Mouse (Mus musculus) forebrain, embryonic 15.5 days (tissue): ENCODE measurements at regions not wholly inside any gene's neighbourhood (a gene's known extent, or its start where the extent isn't known, plus 50 kb on each side); places are given as distances from the start of the nearest gene placed in this dataset.

Experiments
- ATAC-seq: fragments of 200-750 bp; cut with Nextera tagmentation; replicated peaks from 2 replicates; pipeline ENCODE4 v1.8.0; 2017; ENCODE audit warnings: mild to moderate bottlenecking, moderate TSS enrichment, moderate library complexity
- H3K27ac ChIP-seq: fragments of 300-500 bp; sonication (generic); replicated peaks from 2 replicates; pipeline ENCODE4 v1.5.1; 2015; ENCODE audit warnings: mild to moderate bottlenecking, inconsistent platforms
- H3K27me3 ChIP-seq: fragments of 300-500 bp; sonication (generic); 2 replicates; pipeline ENCODE4 v1.6.1; 2015; ENCODE audit warnings: inconsistent platforms
- H3K36me3 ChIP-seq: fragments of 300-500 bp; sonication (generic); 2 replicates; pipeline ENCODE4 v1.6.1; 2015; ENCODE audit warnings: mild to moderate bottlenecking, inconsistent platforms
- H3K4me1 ChIP-seq: fragments of 300-500 bp; sonication (generic); 2 replicates; pipeline ENCODE4 v1.6.1; 2015; ENCODE audit warnings: inconsistent platforms
- H3K4me2 ChIP-seq: fragments of 300-500 bp; sonication (generic); replicated peaks from 2 replicates; pipeline ENCODE4 v1.6.1; 2015; ENCODE audit warnings: mild to moderate bottlenecking, inconsistent platforms
- H3K4me3 ChIP-seq: fragments of 300-500 bp; sonication (generic); 2 replicates; pipeline ENCODE4 v1.5.1; 2015; ENCODE audit warnings: mild to moderate bottlenecking, inconsistent platforms
- H3K9ac ChIP-seq: fragments of 300-500 bp; sonication (generic); replicated peaks from 2 replicates; pipeline ENCODE4 v1.6.1; 2015; ENCODE audit warnings: mild to moderate bottlenecking, inconsistent platforms
- H3K9me3 ChIP-seq: fragments of 300-500 bp; sonication (generic); 2 replicates; pipeline ENCODE4 v1.6.1; 2016; ENCODE audit warnings: inconsistent platforms
- WGBS: fragments of 180-500 bp; shearing (Covaris S2); methylation state at CpG from one replicate; pipeline ENCODE4 v1.1.7; 2015; ENCODE audit warnings: mixed read lengths; 5-methylcytosine and 5-hydroxymethylcytosine counted together

DNA sequence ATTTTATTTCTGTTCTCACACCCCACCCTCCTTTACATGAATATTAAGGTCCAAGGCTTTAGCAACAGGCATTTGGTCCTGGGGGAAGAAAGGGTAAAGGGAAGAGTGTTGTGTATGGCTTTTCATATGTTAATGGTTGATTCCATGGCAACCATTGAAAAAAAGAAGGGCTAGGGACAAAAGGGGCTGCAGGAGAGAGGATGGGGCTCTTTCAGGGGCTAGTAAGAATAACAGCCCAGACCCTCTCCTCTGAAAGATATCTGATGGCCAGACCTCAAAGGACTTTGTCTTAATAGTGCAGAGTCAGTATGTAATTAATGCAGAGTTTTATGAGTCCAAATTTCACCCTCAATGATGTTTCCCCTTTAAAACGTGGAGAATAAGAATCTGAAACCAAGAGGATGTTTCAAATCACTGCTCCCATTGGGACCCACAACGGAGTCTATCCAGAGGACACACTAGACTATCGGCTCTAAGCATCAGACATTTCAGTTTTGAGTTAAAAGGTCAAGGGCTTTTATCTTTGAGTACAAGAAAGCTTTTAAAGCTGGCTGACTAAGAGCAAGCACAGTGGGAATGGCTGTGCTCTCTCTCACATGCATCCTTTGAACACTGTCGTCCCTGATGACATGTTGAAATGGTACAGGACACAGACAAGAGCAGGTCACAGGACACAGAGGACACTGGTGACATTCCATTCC, 239.4 kb upstream of the Marcks start:
- peak overlapping the region; percentile 53 for H3K27ac ChIP-seq
- no peaks in the 10 kb centered on the region for H3K36me3 ChIP-seq

GRCm38 (mm10) chr10:37377258-37378001, 238.7 kb upstream of the Marcks start:
- Histone ChIP-seq H3K27ac (peak overlapping the region; percentile 53; the same call in 1 of the 2 replicates), H3K4me2 (no peak overlapping the region), H3K36me3 (no peaks in the 10 kb centered on the region), H3K4me1 (peaks cover 17% of the 10 kb centered on the region), H3K4me3 (no peak overlapping the region), H3K9ac (no peak overlapping the region), H3K27me3 (no peaks in the 10 kb centered on the region), H3K9me3 (no peaks in the 10 kb centered on the region)
- 64% methylated on average over 1 of the region's 1 CpGs for WGBS
- ATAC-seq: peak; percentile 50

More for the DNA sequence above, 239.4 kb upstream of the Marcks start:
- Histone ChIP-seq H3K9ac (no peak overlapping the region), H3K4me1 (peaks cover 17% of the 10 kb centered on the region), H3K4me2 (peak overlapping the region; percentile 20; the same call in 1 of the 2 replicates), H3K27me3 (no peaks in the 10 kb centered on the region), H3K9me3 (no peaks in the 10 kb centered on the region), H3K4me3 (no peak overlapping the region)
- 1% methylated on average over 4 of the region's 4 CpGs for WGBS
- peak; percentile 96 for ATAC-seq

- no peak overlapping the region for H3K9ac ChIP-seq
- no peak overlapping the region for H3K4me2 ChIP-seq
- H3K27me3 ChIP-seq: no peaks in the 10 kb centered on the region
- H3K9me3 ChIP-seq: no peaks in the 10 kb centered on the region
- H3K4me1 ChIP-seq: peaks cover 17% of the 10 kb centered on the region
- H3K36me3 ChIP-seq: no peaks in the 10 kb centered on the region
- no peak for ATAC-seq
- WGBS: 77% methylated on average over 1 of the region's 1 CpGs
- no peak overlapping the region for H3K4me3 ChIP-seq
- no peak overlapping the region for H3K27ac ChIP-seq
These were observed 237.5 kb upstream of the Marcks start for GRCm38 (mm10) chr10:37376172-37376571.

GRCm38 (mm10) chr10:37375648-37376047, 236.9 kb upstream of the Marcks start:
- Histone ChIP-seq H3K27me3 (no peaks in the 10 kb centered on the region), H3K4me2 (no peak overlapping the region), H3K4me1 (peaks cover 17% of the 10 kb centered on the region), H3K4me3 (no peak overlapping the region), H3K36me3 (no peaks in the 10 kb centered on the region), H3K9ac (no peak overlapping the region), H3K9me3 (no peaks in the 10 kb centered on the region), H3K27ac (no peak overlapping the region)
- no peak for ATAC-seq
- WGBS: 84% methylated on average over 1 of the region's 1 CpGs

- Histone ChIP-seq H3K4me1 (no peaks in the 10 kb centered on the region), H3K9me3 (no peaks in the 10 kb centered on the region), H3K4me2 (no peak overlapping the region), H3K4me3 (no peak overlapping the region), H3K27ac (no peak overlapping the region), H3K27me3 (no peaks in the 10 kb centered on the region), H3K36me3 (no peaks in the 10 kb centered on the region), H3K9ac (no peak overlapping the region)
- WGBS: 88% methylated on average over 5 of the region's 5 CpGs
- no peak for ATAC-seq
These were observed 230.4 kb upstream of the Marcks start for GRCm38 (mm10) chr10:37368997-37369679.

GRCm38 (mm10) chr10:37367796-37368195, 229.1 kb upstream of the Marcks start:
- Histone ChIP-seq H3K27ac (no peak overlapping the region), H3K4me2 (no peak overlapping the region), H3K36me3 (no peaks in the 10 kb centered on the region), H3K27me3 (no peaks in the 10 kb centered on the region), H3K9me3 (no peaks in the 10 kb centered on the region), H3K9ac (no peak overlapping the region), H3K4me1 (no peaks in the 10 kb centered on the region), H3K4me3 (no peak overlapping the region)
- no peak for ATAC-seq
- 90% methylated on average over 4 of the region's 4 CpGs for WGBS

DNA sequence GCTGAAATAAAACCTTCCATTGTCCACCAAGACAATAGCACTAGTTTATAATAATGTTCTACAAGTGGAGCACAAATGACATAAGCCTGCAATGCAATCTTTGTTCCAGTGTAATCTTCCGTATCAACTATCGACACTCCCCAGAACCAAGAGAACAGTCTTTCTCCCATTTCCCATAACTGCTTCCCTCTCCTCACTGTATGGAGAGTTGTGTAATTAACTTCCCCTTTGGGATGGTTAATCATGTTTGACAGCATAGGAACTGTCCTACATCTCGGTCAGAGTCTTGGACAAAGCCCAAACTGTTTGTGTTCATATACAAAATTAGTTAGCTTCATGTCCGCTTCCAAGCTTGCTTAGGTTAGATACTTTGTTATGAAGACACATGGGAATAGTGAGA, 225.8 kb upstream of the Marcks start:
- ATAC-seq: no peak
- H3K4me3 ChIP-seq: no peak overlapping the region
- no peaks in the 10 kb centered on the region for H3K9me3 ChIP-seq
- WGBS: 45% methylated on average over 4 of the region's 4 CpGs
- H3K27ac ChIP-seq: no peak overlapping the region
- H3K36me3 ChIP-seq: no peaks in the 10 kb centered on the region
- no peaks in the 10 kb centered on the region for H3K4me1 ChIP-seq
- H3K4me2 ChIP-seq: no peak overlapping the region
- no peaks in the 10 kb centered on the region for H3K27me3 ChIP-seq
- no peak overlapping the region for H3K9ac ChIP-seq

DNA sequence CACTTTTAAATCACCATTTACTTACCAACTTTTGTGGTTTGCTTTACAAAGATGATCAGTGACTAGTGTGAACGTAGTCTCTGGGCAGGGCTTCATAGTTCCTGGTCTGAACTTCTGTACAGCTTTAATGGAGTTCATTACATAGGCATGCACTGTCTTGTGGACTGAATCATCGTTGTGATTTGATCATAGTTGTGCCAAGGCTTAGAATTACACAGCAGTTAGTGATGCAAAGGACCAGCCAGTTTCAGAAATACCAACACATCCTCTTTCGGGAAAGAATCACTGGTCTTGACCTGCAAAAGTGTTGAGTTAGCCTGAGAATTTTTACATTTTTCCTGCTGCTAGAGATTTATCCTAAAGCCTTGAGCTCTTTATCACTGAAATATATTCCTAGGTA, 222.3 kb upstream of the Marcks start:
- no peak overlapping the region for H3K27ac ChIP-seq
- H3K4me2 ChIP-seq: no peak overlapping the region
- 93% methylated on average over 3 of the region's 3 CpGs for WGBS
- no peaks in the 10 kb centered on the region for H3K9me3 ChIP-seq
- ATAC-seq: no peak
- no peak overlapping the region for H3K4me3 ChIP-seq
- no peaks in the 10 kb centered on the region for H3K36me3 ChIP-seq
- H3K9ac ChIP-seq: no peak overlapping the region
- no peaks in the 10 kb centered on the region for H3K27me3 ChIP-seq
- peaks cover 15% of the 10 kb centered on the region for H3K4me1 ChIP-seq

DNA sequence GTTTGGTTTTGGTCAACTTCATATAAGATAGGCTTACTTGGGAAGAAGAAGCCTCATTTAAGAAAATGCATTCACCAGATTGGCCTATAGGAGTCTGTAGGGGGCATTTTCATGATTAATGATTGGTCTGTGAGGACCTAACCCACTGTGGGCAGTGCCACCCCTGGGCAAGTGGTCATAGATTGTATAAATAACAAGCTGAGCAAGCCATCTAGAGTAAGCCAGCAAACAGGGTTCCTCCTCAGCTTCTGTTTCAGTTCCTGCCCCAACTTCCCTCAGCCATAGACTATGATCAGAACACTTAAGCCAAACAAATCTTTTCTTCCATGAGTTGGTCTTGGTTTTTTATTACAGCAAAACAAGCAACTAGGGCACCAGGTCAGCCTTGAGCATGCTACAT, 220.2 kb upstream of the Marcks start:
- ATAC-seq: no peak
- no peaks in the 10 kb centered on the region for H3K9me3 ChIP-seq
- H3K36me3 ChIP-seq: no peaks in the 10 kb centered on the region
- H3K4me3 ChIP-seq: no peak overlapping the region
- H3K4me2 ChIP-seq: no peak overlapping the region
- H3K27me3 ChIP-seq: no peaks in the 10 kb centered on the region
- no peak overlapping the region for H3K9ac ChIP-seq
- no peak overlapping the region for H3K27ac ChIP-seq
- H3K4me1 ChIP-seq: peaks cover 15% of the 10 kb centered on the region

- no peaks in the 10 kb centered on the region for H3K27me3 ChIP-seq
- no peaks in the 10 kb centered on the region for H3K9me3 ChIP-seq
- no peak overlapping the region for H3K4me2 ChIP-seq
- ATAC-seq: no peak
- 44% methylated on average over 5 of the region's 5 CpGs for WGBS
- no peak overlapping the region for H3K27ac ChIP-seq
- peaks cover 15% of the 10 kb centered on the region for H3K4me1 ChIP-seq
- H3K4me3 ChIP-seq: no peak overlapping the region
- no peaks in the 10 kb centered on the region for H3K36me3 ChIP-seq
- no peak overlapping the region for H3K9ac ChIP-seq
These were observed 219.6 kb upstream of the Marcks start for GRCm38 (mm10) chr10:37358334-37358733.

DNA sequence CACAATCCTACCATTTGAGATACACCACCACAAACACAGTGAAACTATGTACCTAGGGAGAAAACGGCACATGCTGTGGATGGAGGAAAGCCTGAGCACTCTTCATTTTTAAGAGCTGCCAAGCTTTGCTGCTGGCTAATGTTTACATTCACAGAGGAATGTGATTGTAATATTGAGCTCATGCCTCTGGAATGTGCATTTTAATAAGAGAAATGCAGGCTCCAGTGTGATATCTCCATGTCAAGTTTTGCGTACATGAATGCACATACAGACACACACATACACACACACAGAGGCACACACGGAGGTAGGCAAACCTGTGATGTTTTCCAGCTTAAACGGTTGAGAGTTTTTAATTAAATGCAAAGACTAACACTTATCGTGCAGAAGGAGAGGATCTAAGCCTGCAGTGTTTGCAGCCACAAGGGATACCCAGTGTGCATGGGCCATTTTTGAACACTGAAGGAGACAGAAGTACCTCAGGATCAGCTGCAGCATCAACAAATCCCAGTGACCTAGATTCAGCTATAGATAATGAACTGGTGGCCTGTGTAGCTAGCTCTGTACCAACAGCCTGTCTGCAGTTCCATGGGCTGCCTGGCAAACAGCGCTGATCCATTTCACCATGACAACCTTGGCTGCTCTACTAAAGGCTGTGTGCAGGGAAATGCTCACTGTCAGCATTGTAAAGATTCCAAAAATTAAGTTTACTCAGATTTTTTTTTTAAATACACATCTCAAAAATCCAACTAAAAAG, 218.8 kb upstream of the Marcks start:
- no peaks in the 10 kb centered on the region for H3K9me3 ChIP-seq
- peak; percentile 97 for ATAC-seq
- WGBS: 24% methylated on average over 6 of the region's 6 CpGs

GRCm38 (mm10) chr10:37349261-37349660, 210.5 kb upstream of the Marcks start:
- no peak for ATAC-seq

More for the DNA sequence above, 218.8 kb upstream of the Marcks start:
- no peaks in the 10 kb centered on the region for H3K27me3 ChIP-seq
- H3K36me3 ChIP-seq: no peaks in the 10 kb centered on the region
- H3K4me1 ChIP-seq: peaks cover 15% of the 10 kb centered on the region
- no peak overlapping the region for H3K4me2 ChIP-seq
- H3K27ac ChIP-seq: peak overlapping the region; percentile 44
- no peak overlapping the region for H3K9ac ChIP-seq
- H3K4me3 ChIP-seq: no peak overlapping the region

More at GRCm38 (mm10) chr10:37349261-37349660, 210.5 kb upstream of the Marcks start:
- Histone ChIP-seq H3K9me3 (no peaks in the 10 kb centered on the region), H3K9ac (no peak overlapping the region), H3K4me3 (no peak overlapping the region), H3K27me3 (no peaks in the 10 kb centered on the region), H3K36me3 (no peaks in the 10 kb centered on the region), H3K4me2 (no peak overlapping the region), H3K27ac (no peak overlapping the region), H3K4me1 (no peaks in the 10 kb centered on the region)
- WGBS: 91% methylated on average over 1 of the region's 1 CpGs
